Comparison of ENCODE assay signal across 9 mouse cellular contexts in genomic region chr1:19178742-19179397, GRCm38 (mm10). TPM values are rescaled to one million over a fixed set of nuclear protein-coding genes. Genes with fewer than 3 reads are reported as not detected.
DNase-seq lines count a peak whose midpoint lies in the region; ATAC-seq lines count a peak whose summit lies in the region.
"Had no signal": no experiment of that assay in that cellular context is flagged by ENCODE, and none has a peak within 500 bp of the region (broad histone marks: within the 10 kb centered on the region; RNA-seq: fewer than 3 reads in every experiment).

No protein-coding gene starts in this region.

- H3K4me3 ChIP-seq in forebrain, embryonic 14.5 days (ENCODE audit: low read depth, low read length) = no peak overlapping the region
- H3K4me3 ChIP-seq in forebrain, embryonic 11.5 days (ENCODE audit: low read depth, low read length) = no peak overlapping the region

- no peak overlapping the region for H3K27ac ChIP-seq in forebrain, embryonic 14.5 days (ENCODE audit: low read depth, low read length)
- no peak overlapping the region for H3K27ac ChIP-seq in forebrain, embryonic 11.5 days (ENCODE audit: low read depth, low read length)

- H3K9ac ChIP-seq in forebrain, embryonic 14.5 days (ENCODE audit: low read length) = no peak overlapping the region
- H3K9ac ChIP-seq in forebrain, embryonic 11.5 days (ENCODE audit: low read length) = no peak overlapping the region

- peak; percentile 79 for ATAC-seq in forebrain, embryonic 14.5 days
- ATAC-seq in forebrain, embryonic 11.5 days (replicated peaks; ENCODE audit: low FRiP score) = no peak

- H3K4me1 ChIP-seq in forebrain, embryonic 14.5 days (ENCODE audit: control insufficient read depth, insufficient read depth, low read length) = no peaks in the 10 kb centered on the region
- no peaks in the 10 kb centered on the region for H3K4me1 ChIP-seq in forebrain, embryonic 11.5 days (replicated peaks; ENCODE audit: control insufficient read depth, insufficient read depth, low read length)

- no peak overlapping the region for H3K4me2 ChIP-seq in forebrain, embryonic 14.5 days (ENCODE audit: low read length)
- H3K4me2 ChIP-seq in forebrain, embryonic 11.5 days (ENCODE audit: low read depth, low read length, severe bottlenecking) = no peak overlapping the region

- 11% methylated on average over 4 of the region's 4 CpGs for WGBS in forebrain, embryonic 14.5 days
- 10% methylated on average over 4 of the region's 4 CpGs for WGBS in forebrain, embryonic 11.5 days

- H3K9me3 ChIP-seq in forebrain, embryonic 14.5 days (replicated peaks; ENCODE audit: control insufficient read depth, low read length) = no peaks in the 10 kb centered on the region
- H3K9me3 ChIP-seq in forebrain, embryonic 11.5 days (ENCODE audit: control insufficient read depth, low read length) = no peaks in the 10 kb centered on the region

- no peaks in the 10 kb centered on the region for H3K36me3 ChIP-seq in forebrain, embryonic 14.5 days (ENCODE audit: control insufficient read depth, insufficient read depth, low read length)
- no peaks in the 10 kb centered on the region for H3K36me3 ChIP-seq in forebrain, embryonic 11.5 days (ENCODE audit: control insufficient read depth, insufficient read depth, low read length)

- DNase-seq in forebrain, embryonic 14.5 days (ENCODE audit: low spot score) = peak; percentile 88
- no peak for DNase-seq in forebrain, embryonic 11.5 days (ENCODE audit: low spot score)
- peak; percentile 2 for DNase-seq in lung, postnatal 25 days (ENCODE audit: low spot score)
- no peak for DNase-seq in lung, adult 18-20 months
- DNase-seq in cerebellum, adult 9-10 months = peak; percentile 53
- peak; percentile 10 to 43 for DNase-seq in left cerebral cortex, adult 18-20 months (ENCODE audit: low spot score in 2 of 2)
- DNase-seq in urinary bladder, adult 18-20 months (ENCODE audit: low spot score in 2 of 2) = no peak
- DNase-seq in ovary, postnatal 36 days (ENCODE audit: low spot score) = no peak

- H3K27me3 ChIP-seq in forebrain, embryonic 14.5 days (replicated peaks; ENCODE audit: control insufficient read depth, insufficient read depth, low read length) = no peaks in the 10 kb centered on the region
- no peaks in the 10 kb centered on the region for H3K27me3 ChIP-seq in forebrain, embryonic 11.5 days (ENCODE audit: control insufficient read depth, insufficient read depth, low read length)

RNA-seq across cellular contexts. Expression of gene Tfap2b, which starts 29.8 kb away (rescaled TPM):
- 0.60 and 1.5 TPM in 2 replicates for polyA plus RNA-seq in forebrain, embryonic 14.5 days (2014; fragmentation: Nextera tagmentation; extraction: Ambion mirVana)
- 15.6 and 17.1 TPM in 2 replicates for polyA plus RNA-seq in forebrain, embryonic 11.5 days (2014; fragmentation: Nextera tagmentation; extraction: Ambion mirVana)
- total RNA-seq in left cerebral cortex, adult 18-20 months (2021) = 1 to 10 TPM; 1.3 to 1.6 TPM
- total RNA-seq: heart, postnatal 14 days had no signal

Comparison
In these comparisons a context has a peak if more than half of its experiments do, and no peak if none do; other contexts are left out.
1. DNase-seq: peak in forebrain, embryonic 14.5 days (single experiment), lung, postnatal 25 days (single experiment), cerebellum, adult 9-10 months (single experiment) and left cerebral cortex, adult 18-20 months (2 of 2); none in forebrain, embryonic 11.5 days (single experiment), lung, adult 18-20 months (0 of 2), urinary bladder, adult 18-20 months (0 of 2) and ovary, postnatal 36 days (single experiment).